ENCODE assay signal across 9 mouse cellular contexts in the genomic region with DNA sequence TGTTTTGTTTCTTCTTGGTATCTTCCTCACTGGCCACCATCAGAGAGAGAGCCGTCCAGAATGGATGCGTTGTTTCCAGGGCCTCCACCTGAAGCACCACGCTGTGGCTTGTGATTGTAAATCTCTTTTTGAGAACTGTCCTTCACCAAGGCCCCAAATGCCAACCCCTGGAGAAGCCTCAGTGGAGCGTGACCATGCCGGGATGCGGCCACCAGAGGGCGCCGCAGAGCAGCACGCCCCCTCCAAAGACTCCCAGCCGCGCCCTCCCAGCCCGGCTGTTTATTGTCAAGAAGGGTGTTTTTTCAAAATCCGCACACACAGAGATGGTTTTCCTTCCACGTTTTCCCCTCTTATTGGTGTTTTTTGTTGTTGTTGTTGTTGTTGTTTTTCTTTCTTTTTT.
DNase-seq lines count a peak whose midpoint lies in the region; ATAC-seq and TF ChIP-seq lines count a peak whose summit lies in the region.
"Had no signal": no experiment of that assay in that cellular context is flagged by ENCODE, and none has a peak within 500 bp of the region (broad histone marks: within the 10 kb centered on the region; RNA-seq: fewer than 3 reads in every experiment).

No protein-coding gene starts in this region.

- peak; percentile 81 for ATAC-seq in forebrain, postnatal 0 days
- ATAC-seq in hindbrain, embryonic 11.5 days (ENCODE audit: low FRiP score), result peak; percentile 83

- no peak overlapping the region for H3K9ac ChIP-seq in forebrain, postnatal 0 days
- no peak overlapping the region for H3K9ac ChIP-seq in hindbrain, embryonic 11.5 days (ENCODE audit: low read depth, low read length)
- H3K9ac ChIP-seq: liver, embryonic 15.5 days had no signal

- H3K36me3 ChIP-seq in forebrain, postnatal 0 days (ENCODE audit: insufficient read depth), result no peaks in the 10 kb centered on the region
- no peaks in the 10 kb centered on the region for H3K36me3 ChIP-seq in hindbrain, embryonic 11.5 days (ENCODE audit: control insufficient read depth, insufficient read depth, low read length)
- H3K36me3 ChIP-seq: liver, embryonic 15.5 days had no signal

- H3K27ac ChIP-seq in forebrain, postnatal 0 days (ENCODE audit: low read depth, low read length), result no peak overlapping the region
- no peak overlapping the region for H3K27ac ChIP-seq in hindbrain, embryonic 11.5 days (ENCODE audit: low read depth, low read length)
- H3K27ac ChIP-seq: liver, embryonic 15.5 days had no signal

- H3K9me3 ChIP-seq in forebrain, postnatal 0 days (ENCODE audit: low read length), result no peaks in the 10 kb centered on the region
- H3K9me3 ChIP-seq in hindbrain, embryonic 11.5 days (ENCODE audit: control insufficient read depth, low read length), result no peaks in the 10 kb centered on the region
- H3K9me3 ChIP-seq: liver, embryonic 15.5 days had no signal

- WGBS in forebrain, postnatal 0 days, result 1% methylated on average over 14 of the region's 14 CpGs
- WGBS in hindbrain, embryonic 11.5 days, result 2% methylated on average over 14 of the region's 14 CpGs

- no peak overlapping the region for H3K4me3 ChIP-seq in forebrain, postnatal 0 days (ENCODE audit: low read depth, low read length)
- no peak overlapping the region for H3K4me3 ChIP-seq in hindbrain, embryonic 11.5 days (ENCODE audit: low read depth, low read length)
- H3K4me3 ChIP-seq: liver, embryonic 15.5 days had no signal

- peak; percentile 14 for DNase-seq in MEL-GATA-1-ER (ENCODE audit: extremely low read depth, low read depth)
- DNase-seq in cerebellum, adult 11-12 months, result peak; percentile 62
- DNase-seq in forebrain, postnatal 0 days, result peak; percentile 81
- DNase-seq in hindbrain, embryonic 11.5 days (ENCODE audit: low spot score), result peak; percentile 91
- DNase-seq in layer of hippocampus, adult 9-11 months, result peak; percentile 19
- DNase-seq in lung, postnatal 4 days, result peak; percentile 80 to 82
- peak; percentile 55 for DNase-seq in retina, postnatal 7 days (ENCODE audit: low read depth, low spot score)
- peak; percentile 54 for DNase-seq in urinary bladder, adult 2 months (ENCODE audit: low spot score)

- H3K27me3 ChIP-seq in forebrain, postnatal 0 days (ENCODE audit: insufficient read depth, low read length), result no peaks in the 10 kb centered on the region
- H3K27me3 ChIP-seq in hindbrain, embryonic 11.5 days (ENCODE audit: control insufficient read depth, insufficient read depth, low read length), result no peaks in the 10 kb centered on the region
- H3K27me3 ChIP-seq: liver, embryonic 15.5 days had no signal

- peak; percentile 90 for TF ChIP-seq CTCF in forebrain, postnatal 0 days (IDR thresholded peaks at IDR 0.05; ENCODE audit: low read depth)

- no peak overlapping the region for H3K4me2 ChIP-seq in forebrain, postnatal 0 days (ENCODE audit: low read depth)
- H3K4me2 ChIP-seq in hindbrain, embryonic 11.5 days (replicated peaks; ENCODE audit: low read depth, low read length), result no peak overlapping the region
- H3K4me2 ChIP-seq: liver, embryonic 15.5 days had no signal

- H3K4me1 ChIP-seq in forebrain, postnatal 0 days (ENCODE audit: insufficient read depth), result no peaks in the 10 kb centered on the region
- H3K4me1 ChIP-seq in hindbrain, embryonic 11.5 days (replicated peaks; ENCODE audit: control insufficient read depth, insufficient read depth, low read length), result no peaks in the 10 kb centered on the region

Comparison
In these comparisons a context has a peak if more than half of its experiments do, and no peak if none do; other contexts are left out.
1. DNase-seq: peak in every context shown above with its lines; median percentile 91 in hindbrain, embryonic 11.5 days; 81 in forebrain, postnatal 0 days; 81 in lung, postnatal 4 days; 62 in cerebellum, adult 11-12 months; 55 in retina, postnatal 7 days; 54 in urinary bladder, adult 2 months; 19 in layer of hippocampus, adult 9-11 months; 14 in MEL-GATA-1-ER.